In the genomic region with DNA sequence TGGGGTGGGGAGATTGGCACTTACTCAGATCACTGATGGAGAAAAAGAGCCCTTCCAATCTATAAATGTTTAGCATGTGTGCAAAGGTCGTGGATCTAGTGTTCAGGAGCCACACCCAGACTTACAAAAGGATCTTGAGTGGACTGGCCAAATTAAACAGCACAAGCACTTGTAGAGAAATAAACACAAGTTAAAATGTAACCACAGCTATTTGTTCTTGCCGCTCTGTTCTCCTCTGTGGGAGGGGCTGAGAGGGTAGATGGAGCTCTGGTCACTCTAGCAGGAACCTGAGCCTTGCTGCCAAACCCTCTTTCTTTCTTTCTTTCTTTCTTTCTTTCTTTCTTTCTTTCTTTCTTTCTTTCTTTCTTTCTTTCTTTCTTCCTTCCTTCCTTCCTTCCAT, we compare ENCODE assay signal across 13 mouse cellular contexts. TPM values are rescaled to one million over a fixed set of nuclear protein-coding genes. Genes with fewer than 3 reads are reported as not detected.
DNase-seq lines count a peak whose midpoint lies in the region; ATAC-seq and TF ChIP-seq lines count a peak whose summit lies in the region.
"Had no signal": no experiment of that assay in that cellular context is flagged by ENCODE, and none has a peak within 500 bp of the region (broad histone marks: within the 10 kb centered on the region; RNA-seq: fewer than 3 reads in every experiment).

No protein-coding gene starts in this region.

- no peaks in the 10 kb centered on the region for H3K36me3 ChIP-seq in embryonic facial prominence, embryonic 14.5 days (ENCODE audit: control insufficient read depth, insufficient read depth, low read length)
- H3K36me3 ChIP-seq in embryonic facial prominence, embryonic 10.5 days (replicated peaks): no peaks in the 10 kb centered on the region
- no peaks in the 10 kb centered on the region for H3K36me3 ChIP-seq in myocyte (ENCODE audit: control insufficient read depth, insufficient read depth)
- no peaks in the 10 kb centered on the region for H3K36me3 ChIP-seq in heart, embryonic 10.5 days
- H3K36me3 ChIP-seq: G1E; heart, embryonic 15.5 days had no signal

- no peak for ATAC-seq in embryonic facial prominence, embryonic 14.5 days (ENCODE audit: low read depth)

- H3K4me3 ChIP-seq in embryonic facial prominence, embryonic 14.5 days (ENCODE audit: low read depth, low read length): no peak overlapping the region
- no peak overlapping the region for H3K4me3 ChIP-seq in embryonic facial prominence, embryonic 10.5 days
- no peak overlapping the region for H3K4me3 ChIP-seq in myocyte
- no peak overlapping the region for H3K4me3 ChIP-seq in heart, embryonic 10.5 days
- H3K4me3 ChIP-seq: heart, embryonic 15.5 days; megakaryocyte, embryonic 14.5 days had no signal

- H3ac ChIP-seq in myocyte (ENCODE audit: control insufficient read depth, insufficient read length): no peak overlapping the region

- H3K9ac ChIP-seq in embryonic facial prominence, embryonic 14.5 days (ENCODE audit: low read depth, low read length): no peak overlapping the region
- H3K9ac ChIP-seq: heart, embryonic 15.5 days had no signal

- H3K4me1 ChIP-seq in embryonic facial prominence, embryonic 14.5 days (ENCODE audit: control insufficient read depth, insufficient read depth, low read length): peaks cover 14% of the 10 kb centered on the region; the same call in 1 of the 2 replicates
- peaks cover 27% of the 10 kb centered on the region for H3K4me1 ChIP-seq in embryonic facial prominence, embryonic 10.5 days
- peaks cover 24% of the 10 kb centered on the region for H3K4me1 ChIP-seq in heart, embryonic 10.5 days

- 36% methylated on average over 2 of the region's 2 CpGs for WGBS in embryonic facial prominence, embryonic 14.5 days
- whole genome bisulfite sequencing in embryonic facial prominence, embryonic 10.5 days: 54% methylated on average over 2 of the region's 2 CpGs
- 62% methylated on average over 2 of the region's 2 CpGs for WGBS in heart, embryonic 10.5 days

- no peaks in the 10 kb centered on the region for H3K9me3 ChIP-seq in embryonic facial prominence, embryonic 14.5 days (ENCODE audit: control insufficient read depth, low read length)
- H3K9me3 ChIP-seq in embryonic facial prominence, embryonic 10.5 days: no peaks in the 10 kb centered on the region
- no peaks in the 10 kb centered on the region for H3K9me3 ChIP-seq in heart, embryonic 10.5 days
- H3K9me3 ChIP-seq: G1E had no signal

- H3K4me2 ChIP-seq in embryonic facial prominence, embryonic 14.5 days (ENCODE audit: low read depth, low read length): no peak overlapping the region
- H3K4me2 ChIP-seq in myocyte (ENCODE audit: low read depth): peak overlapping the region; percentile 45
- H3K4me2 ChIP-seq: heart, embryonic 15.5 days had no signal

- H3K27me3 ChIP-seq in embryonic facial prominence, embryonic 14.5 days (replicated peaks; ENCODE audit: control insufficient read depth, insufficient read depth, low read length): no peaks in the 10 kb centered on the region
- no peaks in the 10 kb centered on the region for H3K27me3 ChIP-seq in embryonic facial prominence, embryonic 10.5 days (replicated peaks; ENCODE audit: low read depth, poor library complexity, severe bottlenecking)
- no peaks in the 10 kb centered on the region for H3K27me3 ChIP-seq in myocyte (ENCODE audit: control insufficient read depth, insufficient read depth, insufficient read length)
- no peaks in the 10 kb centered on the region for H3K27me3 ChIP-seq in heart, embryonic 10.5 days (ENCODE audit: insufficient read depth, poor library complexity, severe bottlenecking)
- H3K27me3 ChIP-seq: heart, embryonic 15.5 days had no signal

- no peaks in the 10 kb centered on the region for H3K79me2 ChIP-seq in myocyte (ENCODE audit: control insufficient read depth, insufficient read depth)

- no peak for TF ChIP-seq POLR2A in myocyte (IDR thresholded peaks at IDR 0.05; ENCODE audit: insufficient read length, low read depth)

- no peak overlapping the region for H3K27ac ChIP-seq in embryonic facial prominence, embryonic 14.5 days (replicated peaks; ENCODE audit: low read depth, low read length)
- no peak overlapping the region for H3K27ac ChIP-seq in embryonic facial prominence, embryonic 10.5 days (replicated peaks)
- H3K27ac ChIP-seq in heart, embryonic 10.5 days: no peak overlapping the region
- H3K27ac ChIP-seq: heart, embryonic 15.5 days had no signal

- peak; percentile 41 for DNase-seq in embryonic facial prominence, embryonic 14.5 days (ENCODE audit: low spot score)
- DNase-seq in embryonic facial prominence, embryonic 10.5 days (ENCODE audit: low spot score): no peak
- peak; percentile 78 for DNase-seq in kidney, adult 11 months
- DNase-seq in kidney, postnatal 4 days: peak; percentile 19 to 55
- DNase-seq in heart, embryonic 10.5 days (ENCODE audit: low spot score): no peak
- DNase-seq in MN1 (ENCODE audit: low spot score): no peak
- no peak for DNase-seq in layer of hippocampus, adult 9-10 months (ENCODE audit: low spot score)
- DNase-seq: left cerebral cortex, postnatal 4 days; thymus, postnatal 25 days had no signal

TF ChIP-seq in myocyte, 11 proteins besides CTCF, POLR2A, EP300 and RAD21:
- no peak for TF ChIP-seq E2F4 (IDR thresholded peaks at IDR 0.05; ENCODE audit: insufficient read depth)
- no peak for TF ChIP-seq REST (IDR thresholded peaks at IDR 0.05; ENCODE audit: insufficient read depth, insufficient read length)
- TF ChIP-seq TCF12 (IDR thresholded peaks at IDR 0.05; ENCODE audit: insufficient read depth, poor library complexity, severe bottlenecking): no peak
- TF ChIP-seq MAX (IDR thresholded peaks at IDR 0.05; ENCODE audit: low read depth): no peak
- TF ChIP-seq TCF3 (IDR thresholded peaks at IDR 0.05; ENCODE audit: insufficient read length, low read depth): no peak
- no peak for TF ChIP-seq MYOD1 (IDR thresholded peaks at IDR 0.05; ENCODE audit: control insufficient read depth in 1 of 3, insufficient read length in 2 of 3, low read depth in 2 of 3)
- TF ChIP-seq USF1 (IDR thresholded peaks at IDR 0.05; ENCODE audit: low read depth): no peak
- no peak for TF ChIP-seq CEBPB (IDR thresholded peaks at IDR 0.05; ENCODE audit: insufficient read depth, poor library complexity, severe bottlenecking)
- TF ChIP-seq MYOG (IDR thresholded peaks at IDR 0.05; ENCODE audit: control insufficient read depth in 1 of 3, insufficient read depth in 1 of 3, insufficient read length in 2 of 3, low read depth in 2 of 3): no peak
- TF ChIP-seq POLR2AphosphoS2 (IDR thresholded peaks at IDR 0.05; ENCODE audit: insufficient read length, low read depth): no peak
- TF ChIP-seq SRF (IDR thresholded peaks at IDR 0.05; ENCODE audit: control insufficient read depth, insufficient read length, low read depth): no peak

RNA-seq across cellular contexts. Expression of a gene that starts 20.7 kb away (rescaled TPM):
- 14.8 and 15.1 TPM in 2 replicates for polyA plus RNA-seq in embryonic facial prominence, embryonic 14.5 days (2014; fragmentation: Nextera tagmentation; extraction: Ambion mirVana)
- polyA plus RNA-seq in embryonic facial prominence, embryonic 10.5 days (2016; fragmentation: Nextera tagmentation; extraction: Ambion mirVana): 18.5 and 20.5 TPM in 2 replicates
- polyA plus RNA-seq in myocyte (2012; fragmentation: generic; extraction: Trizol): 14.7 TPM
- polyA plus RNA-seq in heart, embryonic 10.5 days (2016; fragmentation: Nextera tagmentation; extraction: Ambion mirVana): 9.9 and 13.0 TPM in 2 replicates

RNA-seq across cellular contexts. Expression of a gene that starts 33.4 kb away (rescaled TPM):
- polyA plus RNA-seq in embryonic facial prominence, embryonic 14.5 days (2014; fragmentation: Nextera tagmentation; extraction: Ambion mirVana): 78.5 and 86.5 TPM in 2 replicates
- polyA plus RNA-seq in embryonic facial prominence, embryonic 10.5 days (2016; fragmentation: Nextera tagmentation; extraction: Ambion mirVana): 138 and 149 TPM in 2 replicates
- polyA plus RNA-seq in myocyte (2012; fragmentation: generic; extraction: Trizol): 48.3 TPM
- polyA plus RNA-seq in heart, embryonic 10.5 days (2016; fragmentation: Nextera tagmentation; extraction: Ambion mirVana): 92.3 and 109 TPM in 2 replicates

RNA-seq across cellular contexts. Expression of a gene that starts 51.6 kb away (rescaled TPM):
- polyA plus RNA-seq in embryonic facial prominence, embryonic 14.5 days (2014; fragmentation: Nextera tagmentation; extraction: Ambion mirVana): not detected in 2 replicates
- not detected in 2 replicates for polyA plus RNA-seq in embryonic facial prominence, embryonic 10.5 days (2016; fragmentation: Nextera tagmentation; extraction: Ambion mirVana)
- not detected for polyA plus RNA-seq in myocyte (2012; fragmentation: generic; extraction: Trizol)
- polyA plus RNA-seq in heart, embryonic 10.5 days (2016; fragmentation: Nextera tagmentation; extraction: Ambion mirVana): 1.7 TPM in 1 of 2 replicates, not detected in the other
- polyA plus RNA-seq: G1E; heart, embryonic 15.5 days had no signal

Comparison
In these comparisons a context has a peak if more than half of its experiments do, and no peak if none do; other contexts are left out.
1. DNase-seq: peak in embryonic facial prominence, embryonic 14.5 days (single experiment), kidney, adult 11 months (single experiment) and kidney, postnatal 4 days (2 of 2); none in embryonic facial prominence, embryonic 10.5 days (single experiment), heart, embryonic 10.5 days (single experiment), MN1 (single experiment) and layer of hippocampus, adult 9-10 months (single experiment).